Mouse (Mus musculus) intestine, embryonic 15.5 days (tissue): ENCODE data around the gene Olfr293. TPM values are rescaled to one million over a fixed set of nuclear protein-coding genes. Genes with fewer than 3 reads are reported as not detected.

Experiments used
- ATAC-seq: fragments of 200-750 bp; cut with Nextera tagmentation; 2 replicates; pipeline ENCODE4 v1.8.0; 2017; ENCODE audit warnings: moderate TSS enrichment, moderate library complexity
- H3K27ac ChIP-seq: fragments of 300-500 bp; sonication (generic); 2 replicates; pipeline ENCODE4 v1.5.1; 2015; ENCODE audit warnings: mild to moderate bottlenecking, inconsistent platforms
- H3K27me3 ChIP-seq: fragments of 300-500 bp; sonication (generic); replicated peaks from 2 replicates; pipeline ENCODE4 v1.6.1; 2015; ENCODE audit warnings: inconsistent platforms
- H3K36me3 ChIP-seq: fragments of 300-500 bp; sonication (generic); 2 replicates; pipeline ENCODE4 v1.6.1; 2015; ENCODE audit warnings: inconsistent platforms
- H3K4me1 ChIP-seq: fragments of 300-500 bp; sonication (generic); replicated peaks from 2 replicates; pipeline ENCODE4 v1.6.1; 2015; ENCODE audit warnings: inconsistent platforms
- H3K4me2 ChIP-seq: fragments of 300-500 bp; sonication (generic); replicated peaks from 2 replicates; pipeline ENCODE4 v1.6.1; 2015; ENCODE audit warnings: mild to moderate bottlenecking, inconsistent platforms
- H3K4me3 ChIP-seq: fragments of 300-500 bp; sonication (generic); replicated peaks from 2 replicates; pipeline ENCODE4 v1.5.1; 2015; ENCODE audit warnings: inconsistent platforms
- H3K9ac ChIP-seq: fragments of 300-500 bp; sonication (generic); 2 replicates; pipeline ENCODE4 v1.6.1; 2015; ENCODE audit warnings: inconsistent platforms
- H3K9me3 ChIP-seq: fragments of 300-500 bp; sonication (generic); 2 replicates; pipeline ENCODE4 v1.6.1; 2016; ENCODE audit warnings: inconsistent platforms
- WGBS: fragments of 180-500 bp; shearing (Covaris S2); methylation state at CpG from one replicate; pipeline ENCODE4 v1.1.7; 2015; 5-methylcytosine and 5-hydroxymethylcytosine counted together
- polyA plus RNA-seq: library from polyadenylated mRNA; unstranded; fragments of >200 nt; fragmentation: Nextera tagmentation; extraction: Ambion mirVana; gene quantifications from 2 replicates; pipeline ENCODE4 v1.2.1, GENCODE M21; 2015

Olfr293 gene
- polyA plus RNA-seq: not detected in 2 replicates

- no peak for ATAC-seq
- H3K4me1 ChIP-seq: no peaks in the 10 kb centered on the region
- H3K4me3 ChIP-seq: no peak within 1 kb of the TSS
- no peaks in the 10 kb centered on the region for H3K9me3 ChIP-seq
- 93% methylated on average over 4 of the region's 4 CpGs for WGBS
- no peak within 1 kb of the TSS for H3K4me2 ChIP-seq
- no peak within 1 kb of the TSS for H3K27ac ChIP-seq
- H3K9ac ChIP-seq: no peak within 1 kb of the TSS
- H3K36me3 ChIP-seq: no peaks in the 10 kb centered on the region
- H3K27me3 ChIP-seq: no peaks in the 10 kb centered on the region
These were observed at the start of gene Olfr293 for GRCm38 (mm10) chr7:86648761-86649160. Olfr293 (plus strand) TSS chr7:86649061.

- Histone ChIP-seq H3K36me3 (no peaks in the 10 kb centered on the region), H3K9me3 (no peaks in the 10 kb centered on the region), H3K4me1 (no peaks in the 10 kb centered on the region), H3K4me3 (no peak within 1 kb of the TSS), H3K4me2 (no peak within 1 kb of the TSS), H3K27ac (no peak within 1 kb of the TSS), H3K27me3 (no peaks in the 10 kb centered on the region), H3K9ac (no peak within 1 kb of the TSS)
- WGBS: 65% methylated on average over 2 of the region's 2 CpGs
- ATAC-seq: no peak
These were observed 32.3 kb upstream of the Olfr293 start, which contains the start of gene Olfr294 for GRCm38 (mm10) chr7:86616543-86616942. Olfr294 (minus strand) TSS chr7:86616643.

GRCm38 (mm10) chr7:86688030-86688429 lies 39.2 kb downstream of the Olfr293 start, which contains the start of gene Olfr292:
Olfr292 (plus strand) TSS chr7:86688330.
- no peak for ATAC-seq
- H3K27me3 ChIP-seq: no peaks in the 10 kb centered on the region
- H3K36me3 ChIP-seq: no peaks in the 10 kb centered on the region
- H3K9me3 ChIP-seq: no peaks in the 10 kb centered on the region
- no peak within 1 kb of the TSS for H3K27ac ChIP-seq
- no peaks in the 10 kb centered on the region for H3K4me1 ChIP-seq
- H3K4me3 ChIP-seq: no peak within 1 kb of the TSS
- H3K4me2 ChIP-seq: no peak within 1 kb of the TSS
- no peak within 1 kb of the TSS for H3K9ac ChIP-seq

Other genes starting within 250 kb of the Olfr293 start
- gene Olfr301, start 245.2 kb upstream of the Olfr293 start, polyA plus RNA-seq: not detected in 2 replicates
- gene Olfr299, start 189.1 kb upstream of the Olfr293 start, polyA plus RNA-seq: not detected in 2 replicates
- gene Olfr298, start 156.6 kb upstream of the Olfr293 start, polyA plus RNA-seq: not detected in 2 replicates
- gene Olfr297, start 129.1 kb upstream of the Olfr293 start, polyA plus RNA-seq: not detected in 2 replicates
- gene Olfr295, start 65.2 kb upstream of the Olfr293 start, polyA plus RNA-seq: not detected in 2 replicates
- not detected in 2 replicates for gene Olfr294, start 32.4 kb upstream of the Olfr293 start, polyA plus RNA-seq
- gene Olfr292, start 39.3 kb downstream of the Olfr293 start, polyA plus RNA-seq: not detected in 2 replicates
- 0.23 TPM in 1 of 2 replicates, not detected in the other for gene Folh1, start 126.9 kb downstream of the Olfr293 start, polyA plus RNA-seq
- gene Vmn2r77, start 146.0 kb downstream of the Olfr293 start, polyA plus RNA-seq: not detected in 2 replicates